Mouse (Mus musculus): ENCODE results near the gene Lipk.
A peak's percentile ranks its signal among the peaks of the same experiment; 100 is the strongest.

The Lipk gene

GRCm38 (mm10) chr19:34008002-34008401 is at the start of gene Lipk:
Gene Lipk, plus strand, starts transcription at chr19:34008290.
- DNase-seq (ENCODE audit: low spot score): no peak

- DNase-seq (ENCODE audit: low spot score): no peak
Observed at GRCm38 (mm10) chr19:33960887-33961286, 47.2 kb upstream of the Lipk start, which contains the start of gene Lipf. Gene Lipf, plus strand, starts transcription at chr19:33961187.

- DNase-seq (ENCODE audit: low spot score): no peak
Observed at GRCm38 (mm10) chr19:33979007-33979406, 29.1 kb upstream of the Lipk start.

- DNase-seq (ENCODE audit: low spot score): no peak
Observed at GRCm38 (mm10) chr19:33983043-33983442, 25.0 kb upstream of the Lipk start.

GRCm38 (mm10) chr19:34021440-34022172 is 13.5 kb downstream of the Lipk start:
- DNase-seq (ENCODE audit: low spot score): no peak

GRCm38 (mm10) chr19:34022759-34023158 is 14.7 kb downstream of the Lipk start:
- peak; percentile 8 for DNase-seq (ENCODE audit: low spot score)

GRCm38 (mm10) chr19:34039731-34040130 is 31.6 kb downstream of the Lipk start:
- no peak for DNase-seq (ENCODE audit: low spot score)

GRCm38 (mm10) chr19:34043008-34043407 is 34.9 kb downstream of the Lipk start:
- DNase-seq (ENCODE audit: low spot score): no peak

- no peak for DNase-seq (ENCODE audit: low spot score)
Observed at GRCm38 (mm10) chr19:34049371-34050039, 41.4 kb downstream of the Lipk start.

- no peak for DNase-seq (ENCODE audit: low spot score)
Observed at GRCm38 (mm10) chr19:34051502-34051901, 43.4 kb downstream of the Lipk start.

GRCm38 (mm10) chr19:34063547-34063946 is 55.5 kb downstream of the Lipk start:
- DNase-seq (ENCODE audit: low spot score): no peak

- no peak for DNase-seq (ENCODE audit: low spot score)
Observed at GRCm38 (mm10) chr19:34064059-34064458, 56.0 kb downstream of the Lipk start.

GRCm38 (mm10) chr19:34066779-34067472 is 58.8 kb downstream of the Lipk start, which contains the start of gene Lipn:
Gene Lipn, plus strand, starts transcription at chr19:34067358.
- DNase-seq (ENCODE audit: low spot score): no peak

GRCm38 (mm10) chr19:34074239-34074638 is 66.1 kb downstream of the Lipk start:
- no peak for DNase-seq (ENCODE audit: low spot score)

- no peak for DNase-seq (ENCODE audit: low spot score)
Observed at GRCm38 (mm10) chr19:34078130-34078529, 70.0 kb downstream of the Lipk start.

GRCm38 (mm10) chr19:34089011-34089680 is 81.1 kb downstream of the Lipk start:
- no peak for DNase-seq (ENCODE audit: low spot score)

GRCm38 (mm10) chr19:34095381-34095780 is 87.3 kb downstream of the Lipk start:
- no peak for DNase-seq (ENCODE audit: low spot score)

GRCm38 (mm10) chr19:34096228-34096627 is 88.1 kb downstream of the Lipk start:
- no peak for DNase-seq (ENCODE audit: low spot score)
